Mouse (Mus musculus) thymus, postnatal 0 days (tissue): ENCODE results near the gene Ptx4. TPM values are rescaled to one million over a fixed set of nuclear protein-coding genes. Genes with fewer than 3 reads are reported as not detected.
"Not testable (repeated sequence)": the region's sequence is repeated elsewhere in the genome, so short reads cannot be mapped to it uniquely, and the experiment has no call there.

Experiments
- DNase-seq: peaks from one replicate; pipeline ENCODE4 v3.0.0-alpha.2; 2015; ENCODE audit warnings: low spot score
- polyA plus RNA-seq: library from polyadenylated mRNA; unstranded; fragments of >200 nt; fragmentation: Nextera tagmentation; extraction: Ambion mirVana; gene quantifications from 2 replicates; pipeline ENCODE4 v1.2.1, GENCODE M21; 2015

Gene Ptx4
- polyA plus RNA-seq, 1 experiment from 2014 or later = not detected

- DNase-seq = peak; percentile 48
Observed at GRCm38 (mm10) chr17:25114908-25115645, 5.5 kb upstream of the Ptx4 start.

DNA sequence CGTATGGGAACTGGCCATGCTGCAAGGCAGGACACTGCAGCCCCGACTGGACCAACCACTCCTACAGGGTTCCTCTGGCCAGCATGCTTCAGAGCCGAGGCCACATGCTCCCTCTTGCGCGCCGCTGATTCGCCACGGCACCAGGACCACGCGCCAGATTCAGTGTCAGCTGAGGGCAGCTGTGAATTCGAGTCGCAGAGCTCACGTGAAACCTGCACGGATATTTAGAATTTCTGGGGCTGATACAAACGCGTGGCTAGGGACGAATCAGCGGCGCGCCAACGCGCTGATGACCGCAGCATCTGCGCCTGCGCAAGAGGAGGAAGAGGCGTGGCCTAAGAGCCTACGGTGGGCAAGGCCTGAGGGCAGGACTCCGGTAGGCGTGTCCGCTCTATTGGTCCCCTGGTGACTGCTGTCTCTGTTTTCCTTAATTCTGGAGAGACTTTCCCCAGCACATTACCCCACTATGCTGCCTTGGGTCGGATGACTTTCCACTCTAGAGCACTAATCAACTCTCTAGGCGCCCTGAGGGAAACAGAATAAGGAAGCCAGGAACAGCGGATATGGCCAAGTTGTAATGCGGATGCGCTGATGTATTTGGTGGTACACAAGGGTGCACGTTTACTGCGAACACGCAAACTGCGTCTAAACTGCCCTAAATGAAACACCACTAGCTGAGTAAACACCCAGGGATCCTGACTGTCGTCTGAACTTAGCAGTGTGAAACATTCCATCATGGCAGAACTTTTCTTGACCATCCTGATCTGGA lies 4.7 kb upstream of the Ptx4 start, which contains the start of gene Telo2:
Gene Telo2, minus strand, starts transcription at position 304 of the 769 bp plus-strand sequence.
- DNase-seq = peak; percentile 86

GRCm38 (mm10) chr17:25117263-25117662 lies 3.3 kb upstream of the Ptx4 start:
- peak; percentile 15 for DNase-seq

- DNase-seq = peak; percentile 55
Observed at GRCm38 (mm10) chr17:25123979-25124378, 3.4 kb downstream of the Ptx4 start.

GRCm38 (mm10) chr17:25125442-25126060 lies 5.0 kb downstream of the Ptx4 start:
- DNase-seq = not testable (repeated sequence)

DNA sequence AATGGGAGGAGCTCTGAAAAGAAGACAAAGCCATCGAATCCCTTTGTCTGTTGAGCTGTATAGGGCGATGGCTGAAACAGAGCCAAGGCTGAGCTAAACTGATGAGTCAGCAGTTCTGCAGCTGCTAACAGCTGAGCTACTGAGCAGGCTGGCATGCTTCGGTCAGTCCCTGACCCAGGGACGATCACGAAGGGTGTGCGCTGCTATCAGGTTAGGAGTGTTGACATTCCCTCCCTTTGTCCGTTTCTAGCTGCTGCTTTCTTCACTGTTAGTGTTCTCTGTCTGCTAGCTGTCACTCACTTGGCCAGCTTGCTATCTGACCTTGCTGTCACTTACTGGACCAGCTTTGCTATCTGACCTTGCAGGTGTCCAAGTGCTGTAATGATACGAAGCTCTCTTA lies 6.5 kb downstream of the Ptx4 start:
- no peak for DNase-seq

- no peak for DNase-seq
Observed at GRCm38 (mm10) chr17:25127681-25128080, 7.1 kb downstream of the Ptx4 start.

DNA sequence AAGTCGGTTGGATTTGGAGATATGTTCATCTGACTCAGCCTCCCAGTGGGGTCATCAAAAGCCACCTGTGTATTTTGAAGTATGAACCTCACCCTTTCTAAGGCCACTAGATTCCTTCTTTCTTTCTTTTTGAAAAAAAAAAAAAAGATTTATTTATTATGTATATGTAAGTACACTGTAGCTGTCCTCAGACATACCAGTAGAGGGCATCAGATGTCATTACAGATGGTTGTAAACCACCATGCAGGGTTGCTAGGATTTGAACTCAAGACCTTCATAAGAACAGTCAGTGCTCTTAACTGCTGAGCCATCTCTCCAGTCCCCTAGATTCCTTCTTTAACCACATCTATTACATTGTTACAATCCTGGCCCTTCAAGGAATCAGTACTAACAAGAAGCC lies 9.5 kb downstream of the Ptx4 start:
- DNase-seq = peak; percentile 38

DNA sequence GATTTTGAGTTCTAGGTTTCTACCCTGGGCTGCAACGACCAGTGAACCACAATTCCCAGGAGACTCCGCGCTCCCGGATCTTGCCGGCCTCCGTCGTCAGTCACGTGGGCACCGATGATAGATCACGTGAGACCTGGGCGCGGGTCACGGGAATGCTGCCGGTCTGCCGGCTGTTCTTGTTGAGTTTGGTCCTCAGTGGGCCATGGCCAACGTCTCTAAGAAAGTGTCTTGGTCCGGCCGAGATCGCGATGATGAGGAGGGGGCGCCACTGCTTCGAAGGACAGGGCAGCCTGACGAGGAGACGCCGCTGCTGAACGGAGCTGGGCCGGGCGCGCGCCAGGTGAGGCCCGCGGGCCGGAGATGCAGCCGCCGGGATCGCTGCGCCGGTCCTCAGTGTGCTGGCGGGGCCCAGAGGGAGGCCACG lies 12.7 kb downstream of the Ptx4 start, which contains the start of gene Clcn7:
Gene Clcn7, plus strand, starts transcription at position 117 of the 424 bp plus-strand sequence.
- DNase-seq = peak; percentile 81

GRCm38 (mm10) chr17:25135622-25136021 lies 15.1 kb downstream of the Ptx4 start:
- DNase-seq = no peak

- DNase-seq = no peak
Observed at GRCm38 (mm10) chr17:25138803-25139202, 18.2 kb downstream of the Ptx4 start.

DNA sequence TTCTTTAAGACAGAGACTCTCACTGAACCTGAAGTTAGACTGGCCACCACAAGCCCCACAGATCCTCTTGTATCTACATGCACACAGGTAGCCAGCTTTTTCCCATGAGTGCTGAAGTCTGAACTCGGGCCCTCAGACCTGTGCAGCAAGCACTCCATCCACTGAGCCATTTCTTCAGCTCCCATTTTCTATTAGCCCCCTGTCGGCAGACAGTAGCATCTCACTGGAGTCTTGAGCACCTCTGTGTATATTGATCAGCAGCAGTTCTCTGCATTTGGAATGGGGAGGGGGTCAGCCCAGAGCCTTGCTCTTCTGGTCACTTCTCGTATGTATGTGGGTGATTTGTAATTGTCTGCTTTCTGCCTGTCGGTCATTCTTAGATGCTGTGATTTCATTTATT lies 19.4 kb downstream of the Ptx4 start:
- no peak for DNase-seq

DNA sequence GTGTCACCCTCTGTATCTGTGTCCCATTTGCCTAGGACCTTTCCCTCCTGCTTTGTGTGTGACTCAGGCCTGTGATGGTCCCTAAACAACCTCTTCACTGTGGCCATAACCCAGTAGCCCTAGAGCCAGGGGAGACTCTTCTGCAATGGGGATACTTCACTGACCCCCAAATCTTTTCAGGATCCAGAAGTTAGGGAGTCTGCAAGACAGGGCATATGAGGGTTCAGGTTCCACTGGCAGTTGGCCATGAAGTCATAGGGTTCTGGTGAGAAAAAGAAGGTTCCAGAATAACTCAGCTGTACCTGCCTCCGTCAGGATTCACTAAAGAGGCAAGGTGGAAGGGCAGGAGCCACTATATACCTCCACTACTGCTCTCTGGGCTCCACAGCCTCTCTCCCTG lies 41.6 kb downstream of the Ptx4 start, which contains the start of gene Ccdc154:
Gene Ccdc154, plus strand, starts transcription at position 301 of the 400 bp plus-strand sequence.
- no peak for DNase-seq

GRCm38 (mm10) chr17:25163387-25163786 lies 42.8 kb downstream of the Ptx4 start:
- DNase-seq = no peak

DNA sequence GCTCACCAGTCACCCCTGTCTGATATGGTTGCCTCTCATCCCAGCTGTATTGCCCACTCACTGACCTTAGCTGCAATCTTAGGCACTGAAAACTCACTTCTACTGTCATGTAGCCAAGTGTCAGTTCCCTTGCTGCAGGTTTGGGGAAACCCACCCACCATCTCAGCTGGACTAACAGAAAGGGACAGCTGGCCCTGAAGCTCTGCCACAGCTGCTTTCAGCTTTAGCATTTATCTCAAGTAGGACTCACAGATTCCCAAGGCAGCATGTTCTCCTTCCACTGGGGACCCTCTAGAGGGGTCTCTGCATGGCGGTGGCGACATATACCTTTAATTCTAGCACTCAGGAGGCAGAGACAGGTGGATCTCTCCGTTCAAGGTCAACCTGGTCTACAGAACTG lies 44.2 kb downstream of the Ptx4 start:
- no peak for DNase-seq

DNA sequence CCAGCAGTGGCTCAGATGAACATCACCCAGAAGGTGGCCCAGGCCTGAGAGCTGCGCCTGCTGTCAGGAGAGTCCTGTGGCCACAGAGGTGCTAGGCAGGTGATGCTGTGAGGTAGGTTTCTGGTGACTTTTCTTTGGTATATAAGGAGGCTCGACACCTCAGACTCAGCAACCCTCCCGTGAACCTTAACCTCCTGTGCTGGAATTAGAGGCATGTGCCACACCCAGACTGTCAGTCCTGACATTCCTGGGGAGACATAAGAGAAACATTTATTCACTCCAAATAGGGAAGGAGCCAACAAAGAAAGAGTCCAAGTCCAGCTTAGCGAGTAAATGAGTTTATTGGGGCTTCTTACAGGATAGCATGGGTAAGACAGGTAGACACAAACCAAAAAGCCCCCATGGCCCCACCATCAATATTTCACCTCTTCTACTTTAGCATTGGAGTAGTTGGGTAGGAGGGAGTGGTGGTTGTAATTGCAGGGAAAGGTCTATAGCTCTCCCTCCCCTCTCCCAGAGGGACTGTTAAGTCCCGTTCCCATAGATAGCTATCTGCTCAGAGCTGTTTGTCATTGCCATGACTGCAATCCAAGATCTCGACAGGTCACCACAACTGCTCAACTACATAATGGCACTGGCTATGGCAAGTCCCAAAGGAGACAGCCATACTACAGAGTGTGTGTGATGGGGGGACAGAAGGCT lies 45.6 kb downstream of the Ptx4 start:
- no peak for DNase-seq

GRCm38 (mm10) chr17:25169706-25170105 lies 49.1 kb downstream of the Ptx4 start:
- DNase-seq = no peak

DNA sequence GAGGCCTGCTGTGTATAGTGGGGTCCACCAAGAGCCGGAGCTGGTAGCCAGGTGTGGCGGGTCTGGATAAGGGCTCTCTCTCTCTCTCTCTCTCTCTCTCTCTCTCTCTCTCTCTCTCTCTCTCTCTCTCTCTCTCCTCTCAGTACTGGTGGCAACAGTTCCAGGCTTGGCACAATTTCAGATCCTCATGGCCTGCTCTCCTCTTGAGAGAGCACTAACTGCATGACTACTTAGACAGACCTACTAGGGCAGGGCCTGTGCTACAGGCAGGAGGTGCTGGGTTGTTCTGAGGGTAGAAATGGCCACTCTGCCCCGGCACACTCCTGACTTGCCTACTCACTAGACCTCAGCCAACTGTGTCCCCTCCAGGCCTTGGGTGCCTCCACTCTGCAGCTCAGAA lies 52.0 kb downstream of the Ptx4 start:
- DNase-seq = no peak
